Mouse (Mus musculus) thymus, adult 2 months (tissue): ENCODE data around the gene Ppp1r21. TPM values are rescaled to one million over a fixed set of nuclear protein-coding genes. Genes with fewer than 3 reads are reported as not detected.
A peak's percentile ranks its signal among the peaks of the same experiment; 100 is the strongest.

Experiments
- DNase-seq: peaks from one replicate; pipeline ENCODE4 v3.0.0; 2021
- H3K27ac ChIP-seq: fragments of 200-500 bp; 2 replicates; pipeline ENCODE4 v1.5.1; 2012; ENCODE audit warnings: low read length, control low read depth; ENCODE audit not compliant: control insufficient read depth, insufficient read depth
- H3K27me3 ChIP-seq: fragments of 200-500 bp; 2 replicates; pipeline ENCODE4 v1.6.1; 2012; ENCODE audit warnings: mild to moderate bottlenecking, low read length, moderate library complexity, mixed read lengths; ENCODE audit not compliant: control insufficient read depth, insufficient read depth
- H3K36me3 ChIP-seq: fragments of 200-500 bp; 2 replicates; pipeline ENCODE4 v1.6.1; 2012; ENCODE audit warnings: mild to moderate bottlenecking, low read length, moderate library complexity; ENCODE audit not compliant: control insufficient read depth, insufficient read depth
- H3K4me1 ChIP-seq: fragments of 200-500 bp; replicated peaks from 2 replicates; pipeline ENCODE4 v1.6.1; 2012; ENCODE audit warnings: low read length; ENCODE audit not compliant: control insufficient read depth, insufficient read depth
- H3K4me3 ChIP-seq: fragments of 200-500 bp; 2 replicates; pipeline ENCODE4 v1.5.1; 2012; ENCODE audit warnings: mild to moderate bottlenecking, low read length, control low read depth, moderate library complexity; ENCODE audit not compliant: control insufficient read depth, insufficient read depth
- CTCF ChIP-seq: fragments of 200-500 bp; IDR thresholded peaks from 2 replicates; pipeline ENCODE4 v1.5.1; 2012; ENCODE audit warnings: mild to moderate bottlenecking, control low read depth, low read length, moderate library complexity, borderline replicate concordance; ENCODE audit not compliant: control insufficient read depth, poor library complexity, insufficient read depth; ENCODE audit errors: extremely low read depth
- POLR2A ChIP-seq: fragments of 200-500 bp; IDR thresholded peaks from 2 replicates; pipeline ENCODE4 v1.6.1; 2012; ENCODE audit warnings: mild to moderate bottlenecking, low read length, control low read depth, moderate library complexity; ENCODE audit not compliant: control insufficient read depth, poor library complexity, insufficient read depth; ENCODE audit errors: extremely low read depth
- WGBS: fragments of 180-500 bp; shearing (Covaris S2); methylation state at CpG from one replicate; pipeline ENCODE4 v1.1.7; 2018; 5-methylcytosine and 5-hydroxymethylcytosine counted together
- polyA plus RNA-seq: library from polyadenylated mRNA; depleted of rRNA; stranded (reverse); fragments of >200 nt; gene quantifications from 2 replicates; pipeline ENCODE4 v1.2.3, GENCODE M21; 2012

Ppp1r21 gene
- polyA plus RNA-seq, 1 experiment = 40.9 TPM

DNA sequence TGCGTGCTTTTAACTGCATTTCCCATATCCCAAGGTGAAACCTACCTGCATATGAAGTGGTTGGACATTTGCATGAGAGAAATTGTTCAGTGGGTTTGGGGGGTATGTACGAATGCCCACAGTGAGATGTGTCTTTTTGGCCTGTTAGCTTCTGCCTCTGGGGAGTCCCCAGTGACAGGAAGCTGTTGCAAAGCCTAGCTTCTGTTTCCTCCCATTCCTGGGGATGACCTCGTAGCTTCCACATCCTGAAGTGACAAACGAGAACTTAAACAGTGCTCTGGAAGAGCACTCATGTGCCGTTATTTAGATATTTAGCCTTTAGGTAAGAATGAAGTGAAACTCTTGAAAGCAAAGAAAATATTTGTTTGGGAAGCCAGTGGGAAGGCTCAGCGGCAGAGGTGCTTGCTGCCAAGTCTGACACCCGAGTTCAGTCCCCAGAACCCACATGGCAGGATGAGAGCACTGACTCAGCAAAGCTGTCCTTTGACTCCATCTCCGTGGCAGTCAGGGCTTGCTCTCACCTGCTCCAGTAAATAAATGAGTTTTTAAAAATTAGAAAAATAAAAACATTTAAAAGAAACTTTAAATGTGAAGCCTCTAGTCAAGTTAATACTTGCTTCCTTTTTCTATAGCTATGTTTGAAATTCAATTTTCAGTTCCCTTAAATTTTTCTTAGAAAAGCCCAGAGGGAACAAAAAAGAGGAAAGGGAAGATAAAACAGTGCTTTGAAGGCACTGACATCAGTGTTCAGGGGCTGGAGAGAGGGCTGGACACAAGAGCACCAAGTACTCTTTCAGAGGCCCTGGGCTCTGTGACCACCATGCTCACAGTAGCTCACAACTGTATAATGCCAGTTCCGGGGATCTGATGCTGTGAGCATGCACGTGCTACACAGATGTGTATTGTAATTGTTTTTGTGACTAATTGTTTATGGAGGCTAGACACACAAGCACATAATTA, 21.3 kb downstream of the Ppp1r21 start:
- peaks cover 22% of the 10 kb centered on the region for H3K36me3 ChIP-seq
- H3K27me3 ChIP-seq = no peaks in the 10 kb centered on the region
- peaks cover 36% of the 10 kb centered on the region for H3K4me1 ChIP-seq
- H3K4me3 ChIP-seq = no peak overlapping the region
- 27% methylated on average over 10 of the region's 10 CpGs for WGBS
- H3K27ac ChIP-seq = peak overlapping the region; percentile 48
- no peak for TF ChIP-seq CTCF
- no peak for TF ChIP-seq POLR2A
- no peak for DNase-seq

DNA sequence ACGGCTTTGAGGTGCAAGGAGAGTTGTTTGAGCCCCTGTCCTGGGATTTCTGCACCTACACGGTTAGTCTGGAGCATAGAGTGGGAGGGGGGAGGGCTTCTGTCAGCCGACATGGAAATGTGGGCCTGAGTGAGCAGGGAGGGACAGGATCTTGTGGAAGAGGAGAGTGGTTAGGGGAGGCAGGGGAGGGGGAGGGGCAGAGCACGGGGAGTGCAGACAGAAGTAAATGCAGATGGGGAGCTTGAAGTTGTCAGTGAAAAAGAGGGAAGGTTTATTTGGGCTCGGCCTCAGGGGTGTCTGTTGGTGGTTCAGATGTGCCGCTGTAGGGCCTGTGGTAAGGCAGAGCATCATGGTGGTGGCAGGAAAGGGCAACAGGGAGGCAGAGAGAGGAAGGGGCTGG, 22.6 kb downstream of the Ppp1r21 start:
- WGBS = 28% methylated on average over 6 of the region's 6 CpGs
- no peak for DNase-seq
- H3K27ac ChIP-seq = peak overlapping the region; percentile 94
- TF ChIP-seq CTCF = no peak
- TF ChIP-seq POLR2A = no peak
- H3K27me3 ChIP-seq = no peaks in the 10 kb centered on the region
- peaks cover 19% of the 10 kb centered on the region for H3K36me3 ChIP-seq
- H3K4me1 ChIP-seq = peaks cover 36% of the 10 kb centered on the region
- no peak overlapping the region for H3K4me3 ChIP-seq

DNA sequence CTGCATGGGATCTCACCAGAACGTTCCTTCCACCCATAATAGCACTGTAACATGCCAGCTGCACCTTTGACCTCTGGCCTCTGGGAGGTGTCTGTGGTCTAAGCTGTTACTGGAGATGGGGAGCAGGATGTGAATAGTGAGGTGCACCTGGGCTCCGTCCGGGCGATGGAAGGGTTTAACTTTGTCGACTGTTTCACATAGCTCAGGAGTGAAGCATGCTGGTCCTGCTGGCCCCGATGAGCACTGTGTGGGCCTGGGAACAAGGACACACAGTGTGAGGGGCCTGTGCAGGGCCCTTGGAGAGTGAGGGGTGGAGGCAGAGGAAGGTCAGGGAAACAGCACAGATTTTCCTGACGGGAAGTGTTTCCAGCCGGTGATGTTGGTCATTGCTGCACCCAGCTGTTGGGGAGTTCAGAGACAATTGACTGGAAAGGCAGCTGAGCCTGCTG, 23.1 kb downstream of the Ppp1r21 start:
- Histone ChIP-seq H3K4me1 (peaks cover 36% of the 10 kb centered on the region), H3K27ac (peak overlapping the region; percentile 94), H3K27me3 (no peaks in the 10 kb centered on the region), H3K4me3 (no peak overlapping the region), H3K36me3 (peaks cover 18% of the 10 kb centered on the region)
- DNase-seq = peak; percentile 65
- TF ChIP-seq CTCF = no peak
- WGBS = 26% methylated on average over 8 of the region's 8 CpGs

DNA sequence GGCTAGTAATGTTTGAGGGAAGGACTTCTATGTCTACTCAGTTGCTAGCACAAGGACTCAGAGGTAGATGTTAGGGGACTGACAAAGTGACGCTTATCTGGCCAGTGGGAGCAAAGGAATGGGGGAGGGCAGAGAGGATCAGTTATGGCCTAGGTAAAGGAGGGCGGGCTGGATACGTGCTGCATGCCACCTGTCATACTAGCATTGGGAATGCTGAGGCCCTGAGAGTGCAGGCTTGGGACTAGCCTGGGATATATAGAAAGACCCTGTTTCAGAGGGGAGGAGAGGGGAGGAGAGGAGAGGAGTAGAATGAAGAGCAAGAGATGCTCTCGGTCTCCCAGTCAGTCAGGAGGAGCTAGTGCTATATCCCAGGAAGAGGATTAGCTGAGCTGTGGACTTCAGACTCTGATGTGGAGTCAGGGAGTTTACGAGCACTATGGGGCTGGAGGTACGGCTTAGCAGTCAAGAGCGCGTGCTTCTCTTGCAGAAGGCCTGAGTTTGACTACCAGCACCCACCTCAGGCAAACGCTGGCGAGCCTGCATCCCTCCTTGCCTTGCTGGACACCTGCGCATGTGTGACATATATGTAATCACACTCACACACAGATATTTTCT, 23.7 kb downstream of the Ppp1r21 start:
- Histone ChIP-seq H3K4me1 (peaks cover 36% of the 10 kb centered on the region), H3K36me3 (peaks cover 24% of the 10 kb centered on the region), H3K27me3 (no peaks in the 10 kb centered on the region), H3K27ac (peak overlapping the region; percentile 94), H3K4me3 (no peak overlapping the region)
- TF ChIP-seq POLR2A (no peak), CTCF (no peak)
- 94% methylated on average over 11 of the region's 11 CpGs for WGBS
- DNase-seq = no peak

DNA sequence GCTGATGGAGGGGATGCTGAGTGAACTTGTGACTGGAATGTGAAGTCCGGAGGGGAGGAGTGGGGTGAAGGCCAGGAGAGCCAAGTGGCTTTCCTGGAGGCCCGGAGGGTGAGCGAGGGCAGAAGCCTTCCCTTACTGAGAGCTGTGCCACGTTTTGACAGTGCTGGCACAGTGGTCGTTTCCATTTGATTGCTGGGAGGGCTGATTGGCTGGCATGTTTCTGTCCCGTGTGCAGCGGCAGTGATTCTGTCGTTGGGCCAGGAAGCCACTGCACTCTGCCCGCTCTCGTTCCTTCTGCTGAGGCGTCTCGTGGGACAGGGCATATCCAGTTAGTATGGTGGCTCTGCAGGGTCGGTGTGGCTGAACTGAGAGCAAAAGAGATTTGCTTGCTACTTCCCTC, 26.3 kb downstream of the Ppp1r21 start:
- H3K27ac ChIP-seq = no peak overlapping the region
- DNase-seq = no peak
- H3K36me3 ChIP-seq = peaks cover 17% of the 10 kb centered on the region; the same call in 1 of the 2 replicates
- WGBS = 97% methylated on average over 13 of the region's 13 CpGs
- H3K27me3 ChIP-seq = no peaks in the 10 kb centered on the region
- H3K4me1 ChIP-seq = peaks cover 31% of the 10 kb centered on the region
- no peak for TF ChIP-seq POLR2A
- TF ChIP-seq CTCF = no peak
- no peak overlapping the region for H3K4me3 ChIP-seq

DNA sequence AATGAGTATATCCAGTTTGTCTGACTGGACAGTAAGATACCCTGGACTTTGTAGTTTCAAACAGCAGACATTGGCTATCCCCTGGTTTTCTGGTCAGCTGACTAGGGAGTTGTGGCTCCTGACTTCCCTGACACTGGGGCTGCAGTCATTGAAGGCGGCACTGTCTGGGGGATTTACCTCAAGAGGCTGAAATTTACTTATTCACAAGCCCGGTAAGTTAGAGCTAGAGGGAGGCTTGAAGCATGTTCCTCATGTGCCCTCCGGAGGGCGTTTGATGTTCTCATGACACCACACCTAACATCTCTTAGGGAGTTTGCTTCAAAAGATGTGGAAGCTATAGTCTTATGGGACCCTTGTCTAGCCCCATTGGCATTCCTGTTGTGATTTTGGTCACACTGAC, 26.8 kb downstream of the Ppp1r21 start:
- no peak overlapping the region for H3K27ac ChIP-seq
- H3K36me3 ChIP-seq = peaks cover 17% of the 10 kb centered on the region; the same call in 1 of the 2 replicates
- H3K4me3 ChIP-seq = no peak overlapping the region
- H3K4me1 ChIP-seq = peaks cover 28% of the 10 kb centered on the region
- no peak for DNase-seq
- WGBS = 97% methylated on average over 4 of the region's 4 CpGs
- TF ChIP-seq CTCF (no peak), POLR2A (no peak)
- no peaks in the 10 kb centered on the region for H3K27me3 ChIP-seq
